Mouse (Mus musculus) liver, adult (tissue): ENCODE measurements around the gene Iqschfp.

Source experiments
- GATA4 ChIP-seq: IDR thresholded peaks from 2 replicates; pipeline ENCODE4 v1.6.1; 2014; ENCODE audit warnings: mild to moderate bottlenecking, low read length; ENCODE audit not compliant: insufficient replicate concordance

Iqschfp gene

DNA sequence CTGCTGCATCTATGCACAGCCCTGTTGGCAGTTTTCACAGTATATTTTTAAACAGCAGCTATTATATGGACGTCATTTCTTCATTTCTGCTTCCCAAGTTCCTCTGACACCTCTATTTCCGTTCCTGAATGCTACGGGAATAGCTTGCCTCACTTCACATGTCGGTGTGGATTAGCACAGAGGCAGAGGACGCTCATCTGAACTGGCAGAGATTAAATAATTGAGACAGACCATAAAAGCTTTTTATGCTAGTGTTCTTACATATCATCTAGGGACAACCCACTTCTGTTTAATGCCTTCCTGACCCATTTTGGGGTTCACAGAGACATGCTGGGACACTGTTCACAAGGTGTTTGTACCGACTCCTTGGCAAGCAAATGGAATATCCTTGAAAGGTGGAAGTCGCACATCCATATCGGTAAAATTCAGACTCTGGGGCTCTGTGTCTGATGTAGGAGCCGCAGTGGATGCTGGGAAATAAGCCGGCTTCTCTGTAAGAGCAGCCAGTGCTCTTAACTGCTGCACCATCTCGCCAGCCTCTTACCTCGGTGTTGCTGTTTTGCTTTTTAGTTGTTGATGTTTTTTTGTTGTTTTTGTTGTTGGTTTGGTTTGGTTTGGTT is 783.3 kb downstream of the Iqschfp start:
- no peak for TF ChIP-seq GATA4
